Mouse (Mus musculus) neural tube, embryonic 11.5 days (tissue): Measurements from ENCODE around the gene Fermt2. TPM values are rescaled to one million over a fixed set of nuclear protein-coding genes. Genes with fewer than 3 reads are reported as not detected.

Experiments used
- ATAC-seq: fragments of 200-750 bp; cut with Nextera tagmentation; 2 replicates; pipeline ENCODE4 v1.8.0; 2017; ENCODE audit warnings: moderate number of reproducible peaks, mild to moderate bottlenecking, moderate TSS enrichment, moderate library complexity; ENCODE audit not compliant: insufficient read depth, low FRiP score, low TSS enrichment
- DNase-seq: peaks from one replicate; pipeline ENCODE4 v3.0.0-alpha.2; 2015; ENCODE audit warnings: low spot score
- H3K27ac ChIP-seq: fragments of 300-500 bp; sonication (generic); 2 replicates; pipeline ENCODE4 v1.5.1; 2014; ENCODE audit warnings: low read depth, mild to moderate bottlenecking, low read length
- H3K27me3 ChIP-seq: fragments of 300-500 bp; sonication (generic); 2 replicates; pipeline ENCODE4 v1.6.1; 2014; ENCODE audit warnings: mild to moderate bottlenecking, low read length, mixed read lengths; ENCODE audit not compliant: control insufficient read depth, insufficient read depth
- H3K36me3 ChIP-seq: fragments of 300-500 bp; sonication (generic); 2 replicates; pipeline ENCODE4 v1.6.1; 2014; ENCODE audit warnings: mild to moderate bottlenecking, low read length, moderate library complexity, mixed read lengths; ENCODE audit not compliant: control insufficient read depth, insufficient read depth
- H3K4me1 ChIP-seq: fragments of 300-500 bp; sonication (generic); 2 replicates; pipeline ENCODE4 v1.6.1; 2014; ENCODE audit warnings: low read length, mixed read lengths; ENCODE audit not compliant: control insufficient read depth, insufficient read depth
- H3K4me2 ChIP-seq: fragments of 300-500 bp; sonication (generic); 2 replicates; pipeline ENCODE4 v1.6.1; 2014; ENCODE audit warnings: low read depth, mild to moderate bottlenecking, moderate library complexity
- H3K4me3 ChIP-seq: fragments of 300-500 bp; sonication (generic); 2 replicates; pipeline ENCODE4 v1.5.1; 2014; ENCODE audit warnings: low read depth, low read length
- H3K9ac ChIP-seq: fragments of 300-500 bp; sonication (generic); 2 replicates; pipeline ENCODE4 v1.6.1; 2014; ENCODE audit warnings: mild to moderate bottlenecking, low read length
- H3K9me3 ChIP-seq: fragments of 300-500 bp; sonication (generic); 2 replicates; pipeline ENCODE4 v1.6.1; 2016; ENCODE audit warnings: low read length; ENCODE audit not compliant: control insufficient read depth
- WGBS: fragments of 180-500 bp; shearing (Covaris S2); extraction: QIAGEN DNeasy Blood & Tissue Kit; methylation state at CpG from one replicate; pipeline ENCODE4 v1.1.7; 2014; 5-methylcytosine and 5-hydroxymethylcytosine counted together
- polyA plus RNA-seq: library from polyadenylated mRNA; unstranded; fragments of >200 nt; fragmentation: Nextera tagmentation; extraction: Ambion mirVana; gene quantifications from 2 replicates; pipeline ENCODE4 v1.2.1, GENCODE M21; 2014

Gene Fermt2
- polyA plus RNA-seq, 1 experiment from 2014 or later: 75.5 TPM

- DNase-seq (no peak), ATAC-seq (no peak)
- Histone ChIP-seq H3K4me3 (no peak overlapping the region), H3K9me3 (no peaks in the 10 kb centered on the region), H3K4me1 (no peaks in the 10 kb centered on the region), H3K9ac (no peak overlapping the region), H3K36me3 (no peaks in the 10 kb centered on the region), H3K27ac (no peak overlapping the region), H3K4me2 (no peak overlapping the region), H3K27me3 (no peaks in the 10 kb centered on the region)
- WGBS: 51% methylated on average over 7 of the region's 7 CpGs
Observed at GRCm38 (mm10) chr14:45444870-45445269, 85.0 kb downstream of the Fermt2 start.

GRCm38 (mm10) chr14:45442781-45443560, 86.9 kb downstream of the Fermt2 start:
- Histone ChIP-seq H3K27ac (no peak overlapping the region), H3K9me3 (no peaks in the 10 kb centered on the region), H3K36me3 (no peaks in the 10 kb centered on the region), H3K4me1 (no peaks in the 10 kb centered on the region), H3K27me3 (no peaks in the 10 kb centered on the region), H3K4me3 (no peak overlapping the region), H3K4me2 (no peak overlapping the region), H3K9ac (no peak overlapping the region)
- DNase-seq (no peak), ATAC-seq (no peak)
- WGBS: 70% methylated on average over 12 of the region's 12 CpGs

GRCm38 (mm10) chr14:45441291-45441690, 88.6 kb downstream of the Fermt2 start:
- 78% methylated on average over 6 of the region's 6 CpGs for WGBS
- no peak for DNase-seq

GRCm38 (mm10) chr14:45439387-45439786, 90.5 kb downstream of the Fermt2 start:
- H3K9me3 ChIP-seq: no peaks in the 10 kb centered on the region

More at GRCm38 (mm10) chr14:45441291-45441690, 88.6 kb downstream of the Fermt2 start:
- no peak overlapping the region for H3K4me2 ChIP-seq
- no peaks in the 10 kb centered on the region for H3K27me3 ChIP-seq
- H3K36me3 ChIP-seq: no peaks in the 10 kb centered on the region
- H3K9me3 ChIP-seq: no peaks in the 10 kb centered on the region
- H3K27ac ChIP-seq: no peak overlapping the region
- no peaks in the 10 kb centered on the region for H3K4me1 ChIP-seq
- no peak for ATAC-seq
- H3K9ac ChIP-seq: no peak overlapping the region
- no peak overlapping the region for H3K4me3 ChIP-seq

GRCm38 (mm10) chr14:45438931-45439275, 91.0 kb downstream of the Fermt2 start:
- Histone ChIP-seq H3K4me2 (no peak overlapping the region), H3K36me3 (no peaks in the 10 kb centered on the region), H3K4me1 (no peaks in the 10 kb centered on the region), H3K27me3 (no peaks in the 10 kb centered on the region), H3K27ac (no peak overlapping the region), H3K9ac (no peak overlapping the region), H3K4me3 (no peak overlapping the region), H3K9me3 (no peaks in the 10 kb centered on the region)
- DNase-seq (no peak), ATAC-seq (no peak)
- WGBS: 51% methylated on average over 2 of the region's 2 CpGs

More at GRCm38 (mm10) chr14:45439387-45439786, 90.5 kb downstream of the Fermt2 start:
- ATAC-seq (no peak), DNase-seq (no peak)
- H3K36me3 ChIP-seq: no peaks in the 10 kb centered on the region
- no peak overlapping the region for H3K9ac ChIP-seq
- no peaks in the 10 kb centered on the region for H3K27me3 ChIP-seq
- no peaks in the 10 kb centered on the region for H3K4me1 ChIP-seq
- H3K4me2 ChIP-seq: no peak overlapping the region
- H3K27ac ChIP-seq: no peak overlapping the region
- no peak overlapping the region for H3K4me3 ChIP-seq
- 74% methylated on average over 9 of the region's 9 CpGs for WGBS

- 58% methylated on average over 19 of the region's 19 CpGs for WGBS
Observed at GRCm38 (mm10) chr14:45438250-45438930, 91.5 kb downstream of the Fermt2 start.

GRCm38 (mm10) chr14:45434220-45434619, 95.7 kb downstream of the Fermt2 start:
- Histone ChIP-seq H3K27me3 (no peaks in the 10 kb centered on the region), H3K9me3 (peaks cover 7% of the 10 kb centered on the region; the same call in 1 of the 2 replicates), H3K4me1 (no peaks in the 10 kb centered on the region), H3K4me2 (no peak overlapping the region), H3K4me3 (no peak overlapping the region), H3K27ac (no peak overlapping the region), H3K36me3 (no peaks in the 10 kb centered on the region), H3K9ac (no peak overlapping the region)
- WGBS: 72% methylated on average over 6 of the region's 6 CpGs
- ATAC-seq (no peak), DNase-seq (no peak)

More at GRCm38 (mm10) chr14:45438250-45438930, 91.5 kb downstream of the Fermt2 start:
- no peaks in the 10 kb centered on the region for H3K36me3 ChIP-seq
- H3K27ac ChIP-seq: no peak overlapping the region
- H3K4me1 ChIP-seq: no peaks in the 10 kb centered on the region
- H3K4me3 ChIP-seq: no peak overlapping the region
- H3K9me3 ChIP-seq: no peaks in the 10 kb centered on the region
- no peaks in the 10 kb centered on the region for H3K27me3 ChIP-seq
- no peak for DNase-seq
- H3K9ac ChIP-seq: no peak overlapping the region
- no peak for ATAC-seq
- no peak overlapping the region for H3K4me2 ChIP-seq

GRCm38 (mm10) chr14:45432003-45432402, 97.9 kb downstream of the Fermt2 start:
- Histone ChIP-seq H3K4me3 (no peak overlapping the region), H3K36me3 (no peaks in the 10 kb centered on the region), H3K9ac (no peak overlapping the region), H3K27me3 (no peaks in the 10 kb centered on the region), H3K4me1 (no peaks in the 10 kb centered on the region), H3K27ac (no peak overlapping the region), H3K9me3 (peaks cover 7% of the 10 kb centered on the region; the same call in 1 of the 2 replicates), H3K4me2 (no peak overlapping the region)
- no peak for ATAC-seq
- WGBS: 74% methylated on average over 4 of the region's 4 CpGs
- DNase-seq: no peak
